Mouse (Mus musculus) hindbrain, embryonic 15.5 days (tissue): ENCODE data around the gene Ppp4r1. TPM values are rescaled to one million over a fixed set of nuclear protein-coding genes. Genes with fewer than 3 reads are reported as not detected.

ENCODE experiments used
- ATAC-seq: fragments of 200-750 bp; cut with Nextera tagmentation; 2 replicates; pipeline ENCODE4 v1.8.0; 2017; ENCODE audit warnings: low read depth, moderate number of reproducible peaks, moderate TSS enrichment; ENCODE audit not compliant: low FRiP score
- H3K27ac ChIP-seq: fragments of 300-500 bp; sonication (generic); replicated peaks from 2 replicates; pipeline ENCODE4 v1.5.1; 2015; ENCODE audit warnings: mild to moderate bottlenecking, inconsistent platforms
- H3K27me3 ChIP-seq: fragments of 300-500 bp; sonication (generic); 2 replicates; pipeline ENCODE4 v1.6.1; 2015; ENCODE audit warnings: control low read depth, inconsistent platforms
- H3K36me3 ChIP-seq: fragments of 300-500 bp; sonication (generic); 2 replicates; pipeline ENCODE4 v1.6.1; 2015; ENCODE audit warnings: control low read depth, inconsistent platforms
- H3K4me1 ChIP-seq: fragments of 300-500 bp; sonication (generic); replicated peaks from 2 replicates; pipeline ENCODE4 v1.6.1; 2015; ENCODE audit warnings: control low read depth, inconsistent platforms
- H3K4me2 ChIP-seq: fragments of 300-500 bp; sonication (generic); 2 replicates; pipeline ENCODE4 v1.6.1; 2015; ENCODE audit warnings: moderate library complexity, mild to moderate bottlenecking, inconsistent platforms
- H3K4me3 ChIP-seq: fragments of 300-500 bp; sonication (generic); 2 replicates; pipeline ENCODE4 v1.5.1; 2015; ENCODE audit warnings: mild to moderate bottlenecking, inconsistent platforms
- H3K9ac ChIP-seq: fragments of 300-500 bp; sonication (generic); 2 replicates; pipeline ENCODE4 v1.6.1; 2015; ENCODE audit warnings: inconsistent platforms
- H3K9me3 ChIP-seq: fragments of 300-500 bp; sonication (generic); 2 replicates; pipeline ENCODE4 v1.6.1; 2016; ENCODE audit warnings: control low read depth, inconsistent platforms
- WGBS: fragments of 180-500 bp; shearing (Covaris S2); methylation state at CpG from one replicate; pipeline ENCODE4 v1.1.7; 2015; 5-methylcytosine and 5-hydroxymethylcytosine counted together
- polyA plus RNA-seq: library from polyadenylated mRNA; unstranded; fragments of >200 nt; fragmentation: Nextera tagmentation; extraction: Ambion mirVana; gene quantifications from 2 replicates; pipeline ENCODE4 v1.2.1, GENCODE M21; 2015

Gene Ppp4r1
- polyA plus RNA-seq, 1 experiment from 2014 or later: 44.6 TPM

GRCm38 (mm10) chr17:65886571-65886970 is 104.2 kb downstream of the Ppp4r1 start:
- 83% methylated on average over 9 of the region's 9 CpGs for WGBS
- Histone ChIP-seq H3K4me1 (peaks cover 39% of the 10 kb centered on the region), H3K9ac (no peak overlapping the region), H3K36me3 (no peaks in the 10 kb centered on the region), H3K9me3 (no peaks in the 10 kb centered on the region), H3K4me2 (peak overlapping the region; percentile 97), H3K27me3 (no peaks in the 10 kb centered on the region), H3K27ac (peak overlapping the region; percentile 97), H3K4me3 (peak overlapping the region; percentile 82)
- no peak for ATAC-seq

GRCm38 (mm10) chr17:65889476-65889875 is 107.1 kb downstream of the Ppp4r1 start:
- Histone ChIP-seq H3K4me2 (no peak overlapping the region), H3K9ac (no peak overlapping the region), H3K27me3 (no peaks in the 10 kb centered on the region), H3K27ac (no peak overlapping the region), H3K36me3 (no peaks in the 10 kb centered on the region), H3K4me3 (no peak overlapping the region), H3K9me3 (no peaks in the 10 kb centered on the region), H3K4me1 (peaks cover 16% of the 10 kb centered on the region)
- no peak for ATAC-seq
- WGBS: 85% methylated on average over 5 of the region's 5 CpGs

Other genes with a start within 250 kb of the Ppp4r1 start
- 0.41 and 0.74 TPM in 2 replicates for gene Tmem232, start 241.8 kb upstream of the Ppp4r1 start, polyA plus RNA-seq
- 264 and 270 TPM in 2 replicates for gene Vapa, start 169.0 kb upstream of the Ppp4r1 start, polyA plus RNA-seq
- gene Txndc2, start 140.4 kb upstream of the Ppp4r1 start, polyA plus RNA-seq: 0.13 TPM in 1 of 2 replicates, not detected in the other
- gene Rab31, start 9.8 kb upstream of the Ppp4r1 start, polyA plus RNA-seq: 65.2 and 72.8 TPM in 2 replicates
- 58.0 and 62.9 TPM in 2 replicates for gene Ralbp1, start 103.2 kb downstream of the Ppp4r1 start, polyA plus RNA-seq
- gene Twsg1, start 168.7 kb downstream of the Ppp4r1 start, polyA plus RNA-seq: 51.2 and 55.5 TPM in 2 replicates